15 mouse cellular contexts compared by ENCODE assay signal in the genomic region with DNA sequence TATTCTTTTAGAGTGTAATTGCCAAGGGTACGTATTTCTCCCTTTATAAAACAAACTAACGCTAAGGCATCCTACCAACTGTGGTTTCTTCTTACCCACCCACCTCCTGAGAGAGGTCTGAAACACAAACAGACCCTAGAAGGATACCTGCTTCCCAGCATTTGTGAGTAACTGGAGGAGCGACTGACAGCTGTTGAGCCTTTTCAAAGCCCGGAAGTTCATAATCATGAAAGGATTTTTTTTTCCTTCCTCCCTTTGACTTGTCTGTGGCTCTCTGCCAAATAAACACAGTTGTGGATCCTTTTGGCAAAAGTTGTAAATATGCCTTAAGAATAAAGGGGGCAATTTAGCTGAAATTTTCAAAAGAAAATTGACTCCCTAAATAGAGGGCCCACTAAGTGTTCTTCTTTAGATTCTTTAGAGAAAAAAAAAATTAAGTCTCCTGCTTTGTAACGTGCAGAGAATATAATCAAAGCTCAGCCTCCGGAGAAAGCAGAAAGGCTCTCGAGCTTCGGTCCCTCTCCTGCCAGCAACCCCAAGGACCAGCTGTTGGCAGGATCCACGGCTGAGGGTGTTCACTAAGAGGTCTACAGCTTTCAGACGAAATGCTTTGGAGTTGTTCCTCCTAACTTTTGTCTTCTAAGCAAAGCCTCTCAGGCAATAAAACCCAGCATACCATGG.
A peak's percentile ranks its signal among the peaks of the same experiment; 100 is the strongest.
DNase-seq lines count a peak whose midpoint lies in the region; ATAC-seq lines count a peak whose summit lies in the region.
"Had no signal": no experiment of that assay in that cellular context is flagged by ENCODE, and none has a peak within 500 bp of the region (broad histone marks: within the 10 kb centered on the region; RNA-seq: fewer than 3 reads in every experiment).

No protein-coding gene starts in this region.

- no peaks in the 10 kb centered on the region for H3K27me3 ChIP-seq in embryonic facial prominence, embryonic 13.5 days
- H3K27me3 ChIP-seq in embryonic facial prominence, embryonic 10.5 days (replicated peaks; ENCODE audit: low read depth, poor library complexity, severe bottlenecking), result no peaks in the 10 kb centered on the region
- H3K27me3 ChIP-seq in hindbrain, embryonic 15.5 days, result no peaks in the 10 kb centered on the region
- no peaks in the 10 kb centered on the region for H3K27me3 ChIP-seq in hindbrain, embryonic 14.5 days (ENCODE audit: control insufficient read depth, insufficient read depth, low read length)
- H3K27me3 ChIP-seq in lung, embryonic 16.5 days (ENCODE audit: control insufficient read depth, insufficient read depth, low read depth, low read length), result no peaks in the 10 kb centered on the region
- no peaks in the 10 kb centered on the region for H3K27me3 ChIP-seq in embryonic facial prominence, embryonic 14.5 days (replicated peaks; ENCODE audit: control insufficient read depth, insufficient read depth, low read length)
- H3K27me3 ChIP-seq: embryonic facial prominence, embryonic 12.5 days; Patski had no signal

- no peak for ATAC-seq in embryonic facial prominence, embryonic 13.5 days (ENCODE audit: insufficient number of reproducible peaks, insufficient read depth, low FRiP score, low TSS enrichment, low read depth)
- no peak for ATAC-seq in hindbrain, embryonic 15.5 days (ENCODE audit: low FRiP score, low read depth)
- no peak for ATAC-seq in hindbrain, embryonic 14.5 days (ENCODE audit: low FRiP score)
- ATAC-seq in lung, embryonic 16.5 days (ENCODE audit: low read depth), result peak; percentile 45
- ATAC-seq in embryonic facial prominence, embryonic 14.5 days (ENCODE audit: low read depth), result peak; percentile 44; the same call in 1 of the 2 replicates
- ATAC-seq: Patski had no signal

- H3K4me2 ChIP-seq in embryonic facial prominence, embryonic 13.5 days, result no peak overlapping the region
- H3K4me2 ChIP-seq in hindbrain, embryonic 15.5 days, result no peak overlapping the region
- no peak overlapping the region for H3K4me2 ChIP-seq in hindbrain, embryonic 14.5 days (replicated peaks)
- H3K4me2 ChIP-seq in lung, embryonic 16.5 days (ENCODE audit: low read depth, low read length), result peak overlapping the region; percentile 22; the same call in 1 of the 2 replicates
- H3K4me2 ChIP-seq in embryonic facial prominence, embryonic 14.5 days (ENCODE audit: low read depth, low read length), result no peak overlapping the region
- H3K4me2 ChIP-seq: embryonic facial prominence, embryonic 12.5 days; heart, embryonic 11.5 days had no signal

- WGBS in embryonic facial prominence, embryonic 13.5 days, result 54% methylated on average over 10 of the region's 10 CpGs
- 70% methylated on average over 10 of the region's 10 CpGs for WGBS in embryonic facial prominence, embryonic 10.5 days
- WGBS in hindbrain, embryonic 15.5 days, result 36% methylated on average over 10 of the region's 10 CpGs
- 43% methylated on average over 10 of the region's 10 CpGs for WGBS in hindbrain, embryonic 14.5 days
- WGBS in lung, embryonic 16.5 days, result 21% methylated on average over 10 of the region's 10 CpGs
- 37% methylated on average over 10 of the region's 10 CpGs for WGBS in embryonic facial prominence, embryonic 14.5 days

- no peak for DNase-seq in embryonic facial prominence, embryonic 10.5 days (ENCODE audit: low spot score)
- no peak for DNase-seq in hindbrain, embryonic 14.5 days (ENCODE audit: low spot score)
- no peak for DNase-seq in lung, postnatal 25 days (ENCODE audit: low spot score)
- DNase-seq in embryonic facial prominence, embryonic 14.5 days (ENCODE audit: low spot score), result peak; percentile 63
- no peak for DNase-seq in frontal cortex, postnatal 36 days (ENCODE audit: low spot score in 2 of 2)
- DNase-seq: cerebellum, postnatal 36 days; gastrocnemius, postnatal 10 days; right cerebral cortex, postnatal 25 days; thymus, postnatal 4 days had no signal

- no peak overlapping the region for H3K4me3 ChIP-seq in embryonic facial prominence, embryonic 13.5 days
- no peak overlapping the region for H3K4me3 ChIP-seq in embryonic facial prominence, embryonic 10.5 days
- H3K4me3 ChIP-seq in hindbrain, embryonic 15.5 days, result no peak overlapping the region
- H3K4me3 ChIP-seq in hindbrain, embryonic 14.5 days (replicated peaks; ENCODE audit: low read length), result no peak overlapping the region
- H3K4me3 ChIP-seq in lung, embryonic 16.5 days (ENCODE audit: low read length), result no peak overlapping the region
- H3K4me3 ChIP-seq in embryonic facial prominence, embryonic 14.5 days (ENCODE audit: low read depth, low read length), result no peak overlapping the region
- H3K4me3 ChIP-seq: embryonic facial prominence, embryonic 12.5 days had no signal

- no peaks in the 10 kb centered on the region for H3K36me3 ChIP-seq in embryonic facial prominence, embryonic 13.5 days
- no peaks in the 10 kb centered on the region for H3K36me3 ChIP-seq in embryonic facial prominence, embryonic 10.5 days (replicated peaks)
- H3K36me3 ChIP-seq in hindbrain, embryonic 15.5 days, result no peaks in the 10 kb centered on the region
- no peaks in the 10 kb centered on the region for H3K36me3 ChIP-seq in hindbrain, embryonic 14.5 days (replicated peaks; ENCODE audit: control insufficient read depth, insufficient read depth)
- no peaks in the 10 kb centered on the region for H3K36me3 ChIP-seq in lung, embryonic 16.5 days (ENCODE audit: control insufficient read depth, insufficient read depth, low read length)
- H3K36me3 ChIP-seq in embryonic facial prominence, embryonic 14.5 days (ENCODE audit: control insufficient read depth, insufficient read depth, low read length), result no peaks in the 10 kb centered on the region
- H3K36me3 ChIP-seq: embryonic facial prominence, embryonic 12.5 days had no signal

- H3K9me3 ChIP-seq in embryonic facial prominence, embryonic 13.5 days, result no peaks in the 10 kb centered on the region
- no peaks in the 10 kb centered on the region for H3K9me3 ChIP-seq in embryonic facial prominence, embryonic 10.5 days
- no peaks in the 10 kb centered on the region for H3K9me3 ChIP-seq in hindbrain, embryonic 15.5 days
- no peaks in the 10 kb centered on the region for H3K9me3 ChIP-seq in hindbrain, embryonic 14.5 days (ENCODE audit: control insufficient read depth, low read length)
- no peaks in the 10 kb centered on the region for H3K9me3 ChIP-seq in lung, embryonic 16.5 days (ENCODE audit: control insufficient read depth, low read length)
- no peaks in the 10 kb centered on the region for H3K9me3 ChIP-seq in embryonic facial prominence, embryonic 14.5 days (ENCODE audit: control insufficient read depth, low read length)
- H3K9me3 ChIP-seq: embryonic facial prominence, embryonic 12.5 days had no signal

- H3K9ac ChIP-seq in embryonic facial prominence, embryonic 13.5 days, result no peak overlapping the region
- H3K9ac ChIP-seq in hindbrain, embryonic 15.5 days, result no peak overlapping the region
- no peak overlapping the region for H3K9ac ChIP-seq in hindbrain, embryonic 14.5 days
- H3K9ac ChIP-seq in lung, embryonic 16.5 days (ENCODE audit: low read length), result peak overlapping the region; percentile 15; the same call in 1 of the 2 replicates
- H3K9ac ChIP-seq in embryonic facial prominence, embryonic 14.5 days (ENCODE audit: low read depth, low read length), result no peak overlapping the region
- H3K9ac ChIP-seq: embryonic facial prominence, embryonic 12.5 days had no signal

- H3K4me1 ChIP-seq in embryonic facial prominence, embryonic 13.5 days, result 0 out of 2 replicates have a peak, but pooled peaks cover 6% of the 10 kb centered on the region
- H3K4me1 ChIP-seq in embryonic facial prominence, embryonic 10.5 days, result no peaks in the 10 kb centered on the region
- H3K4me1 ChIP-seq in hindbrain, embryonic 15.5 days (replicated peaks), result peaks cover 9% of the 10 kb centered on the region
- 0 out of 2 replicates have a peak, but pooled peaks cover 3% of the 10 kb centered on the region for H3K4me1 ChIP-seq in hindbrain, embryonic 14.5 days (replicated peaks; ENCODE audit: control insufficient read depth, insufficient read depth, low read length)
- peaks cover 6% of the 10 kb centered on the region; the same call in 1 of the 2 replicates for H3K4me1 ChIP-seq in lung, embryonic 16.5 days (replicated peaks; ENCODE audit: control insufficient read depth, insufficient read depth, low read length)
- H3K4me1 ChIP-seq in embryonic facial prominence, embryonic 14.5 days (ENCODE audit: control insufficient read depth, insufficient read depth, low read length), result no peaks in the 10 kb centered on the region; the same call in 1 of the 2 replicates
- H3K4me1 ChIP-seq: embryonic facial prominence, embryonic 12.5 days had no signal

- peak overlapping the region; percentile 11; the same call in 1 of the 2 replicates for H3K27ac ChIP-seq in embryonic facial prominence, embryonic 13.5 days
- H3K27ac ChIP-seq in embryonic facial prominence, embryonic 10.5 days (replicated peaks), result no peak overlapping the region
- H3K27ac ChIP-seq in hindbrain, embryonic 15.5 days (replicated peaks), result peak overlapping the region; percentile 48; the same call in 1 of the 2 replicates
- H3K27ac ChIP-seq in hindbrain, embryonic 14.5 days, result no peak overlapping the region
- H3K27ac ChIP-seq in lung, embryonic 16.5 days (ENCODE audit: low read length), result no peak overlapping the region; the same call in 1 of the 2 replicates
- no peak overlapping the region for H3K27ac ChIP-seq in embryonic facial prominence, embryonic 14.5 days (replicated peaks; ENCODE audit: low read depth, low read length)
- H3K27ac ChIP-seq: embryonic facial prominence, embryonic 12.5 days had no signal

Comparison
In these comparisons a context has a peak if more than half of its experiments do, and no peak if none do; other contexts are left out.
1. ATAC-seq: peak in lung, embryonic 16.5 days (single experiment) and embryonic facial prominence, embryonic 14.5 days (single experiment); none in embryonic facial prominence, embryonic 13.5 days (single experiment), hindbrain, embryonic 15.5 days (single experiment) and hindbrain, embryonic 14.5 days (single experiment).
2. H3K27ac ChIP-seq: peak in embryonic facial prominence, embryonic 13.5 days (single experiment) and hindbrain, embryonic 15.5 days (single experiment); none in embryonic facial prominence, embryonic 10.5 days (single experiment), hindbrain, embryonic 14.5 days (single experiment), lung, embryonic 16.5 days (single experiment) and embryonic facial prominence, embryonic 14.5 days (single experiment).